Mouse (Mus musculus) midbrain, postnatal 0 days (tissue): ENCODE results near the gene Fam214a. TPM values are rescaled to one million over a fixed set of nuclear protein-coding genes. Genes with fewer than 3 reads are reported as not detected.

Experiments
- ATAC-seq: fragments of 200-750 bp; cut with Nextera tagmentation; 2 replicates; pipeline ENCODE4 v1.8.0; 2017; ENCODE audit warnings: moderate number of reproducible peaks, mild to moderate bottlenecking, moderate TSS enrichment, moderate library complexity; ENCODE audit not compliant: low FRiP score
- DNase-seq: peaks from one replicate; pipeline ENCODE4 v3.0.0-alpha.2; 2015; ENCODE audit warnings: low spot score
- H3K27ac ChIP-seq: fragments of 300-500 bp; sonication (generic); 2 replicates; pipeline ENCODE4 v1.5.1; 2014; ENCODE audit warnings: low read depth, mild to moderate bottlenecking, low read length, mixed read lengths
- H3K27me3 ChIP-seq: fragments of 300-500 bp; sonication (generic); 2 replicates; pipeline ENCODE4 v1.6.1; 2014; ENCODE audit warnings: low read length, control low read depth, mixed read lengths; ENCODE audit not compliant: insufficient read depth
- H3K36me3 ChIP-seq: fragments of 300-500 bp; sonication (generic); 2 replicates; pipeline ENCODE4 v1.6.1; 2014; ENCODE audit warnings: low read length, control low read depth, mixed read lengths; ENCODE audit not compliant: insufficient read depth
- H3K4me1 ChIP-seq: fragments of 300-500 bp; sonication (generic); 2 replicates; pipeline ENCODE4 v1.6.1; 2014; ENCODE audit warnings: mild to moderate bottlenecking, control low read depth, antibody characterized with exemption, low read length, mixed read lengths; ENCODE audit not compliant: insufficient read depth
- H3K4me2 ChIP-seq: fragments of 300-500 bp; sonication (generic); 2 replicates; pipeline ENCODE4 v1.6.1; 2014; ENCODE audit warnings: low read depth, mild to moderate bottlenecking, low read length, mixed read lengths; ENCODE audit not compliant: poor library complexity, severe bottlenecking
- H3K4me3 ChIP-seq: fragments of 300-500 bp; sonication (generic); 2 replicates; pipeline ENCODE4 v1.5.1; 2014; ENCODE audit warnings: low read depth, mild to moderate bottlenecking, low read length, moderate library complexity
- H3K9ac ChIP-seq: fragments of 300-500 bp; sonication (generic); replicated peaks from 2 replicates; pipeline ENCODE4 v1.6.1; 2014; ENCODE audit warnings: mild to moderate bottlenecking, low read length, moderate library complexity, mixed read lengths; ENCODE audit not compliant: poor library complexity, severe bottlenecking
- H3K9me3 ChIP-seq: fragments of 300-500 bp; sonication (generic); 2 replicates; pipeline ENCODE4 v1.6.1; 2016; ENCODE audit warnings: low read length, control low read depth
- CTCF ChIP-seq: IDR thresholded peaks from 2 replicates; pipeline ENCODE4 v1.5.1; 2016; ENCODE audit warnings: antibody characterized with exemption, mild to moderate bottlenecking
- WGBS: fragments of 180-500 bp; shearing (Covaris S2); extraction: QIAGEN DNeasy Blood & Tissue Kit; methylation state at CpG from one replicate; pipeline ENCODE4 v1.1.7; 2014; 5-methylcytosine and 5-hydroxymethylcytosine counted together
- polyA plus RNA-seq: library from polyadenylated mRNA; unstranded; fragments of >200 nt; fragmentation: Nextera tagmentation; extraction: Ambion mirVana; gene quantifications from 2 replicates; pipeline ENCODE4 v1.2.1, GENCODE M21; 2015
- total RNA-seq: library from RNA; depleted of rRNA; stranded (reverse); fragments of >200 nt; gene quantifications from 2 replicates; pipeline ENCODE4 v1.2.3, GENCODE M21; 2014

Gene Fam214a
- total and polyA plus RNA-seq, 2 experiments from 2014 or later, result 18.2 to 32.3 TPM

DNA sequence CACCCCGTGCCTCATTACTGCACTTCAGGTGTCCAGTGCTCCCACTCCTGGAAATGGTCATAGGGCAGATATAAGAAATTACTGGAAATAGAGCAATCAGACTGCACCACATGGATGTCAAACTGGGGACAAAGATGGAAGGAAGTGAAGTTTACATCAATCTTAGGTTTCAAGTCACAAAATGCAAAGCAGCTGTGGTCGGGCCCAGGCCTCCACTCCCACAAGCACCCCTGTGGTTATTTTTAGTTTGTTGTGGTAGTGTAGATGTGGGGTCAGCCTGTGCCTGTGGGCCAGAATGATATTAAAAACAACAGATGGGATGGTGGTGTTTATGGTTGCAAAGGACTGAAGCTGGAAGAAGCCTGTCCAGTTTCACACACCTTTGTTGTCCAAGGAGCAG lies 33.1 kb downstream of the Fam214a start:
- TF ChIP-seq CTCF, result no peak
- 79% methylated on average over 2 of the region's 2 CpGs for WGBS
- no peak overlapping the region for H3K9ac ChIP-seq
- no peak overlapping the region for H3K4me3 ChIP-seq
- H3K27ac ChIP-seq, result no peak overlapping the region
- DNase-seq (no peak), ATAC-seq (no peak)
- H3K9me3 ChIP-seq, result no peaks in the 10 kb centered on the region
- no peaks in the 10 kb centered on the region for H3K36me3 ChIP-seq
- H3K4me1 ChIP-seq, result no peaks in the 10 kb centered on the region
- no peak overlapping the region for H3K4me2 ChIP-seq
- no peaks in the 10 kb centered on the region for H3K27me3 ChIP-seq

DNA sequence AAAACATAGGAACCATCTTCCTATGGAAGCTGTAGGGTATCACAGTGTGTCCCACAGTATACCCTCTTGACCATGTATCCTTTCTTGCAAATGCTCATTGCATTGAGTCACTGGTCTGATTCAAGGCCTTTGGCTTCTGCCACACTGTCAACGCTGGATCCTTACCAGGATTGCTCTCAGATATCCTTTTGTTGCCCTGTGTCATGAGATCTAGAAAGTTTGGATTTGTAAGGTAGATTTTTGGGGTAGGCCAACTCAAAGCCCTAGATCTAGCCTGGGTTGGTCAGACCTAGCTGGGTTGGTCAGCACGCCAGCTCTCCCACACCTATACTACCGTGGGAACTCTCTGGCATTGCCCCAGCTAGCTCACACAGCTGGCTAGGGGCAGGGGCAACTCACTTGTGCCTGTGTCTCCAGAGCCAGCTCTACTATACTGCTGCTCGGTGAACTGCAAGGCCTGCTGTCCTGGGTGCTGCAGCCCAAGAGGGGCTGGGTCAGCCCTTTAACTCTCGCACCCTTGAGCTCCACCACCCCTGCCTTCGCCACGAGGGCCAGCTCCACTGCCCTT lies 36.3 kb downstream of the Fam214a start:
- Histone ChIP-seq H3K9me3 (no peaks in the 10 kb centered on the region), H3K4me3 (no peak overlapping the region), H3K27me3 (no peaks in the 10 kb centered on the region), H3K9ac (no peak overlapping the region), H3K36me3 (no peaks in the 10 kb centered on the region), H3K4me1 (no peaks in the 10 kb centered on the region), H3K27ac (no peak overlapping the region), H3K4me2 (no peak overlapping the region)
- WGBS, result 88% methylated on average over 7 of the region's 7 CpGs
- no peak for TF ChIP-seq CTCF
- ATAC-seq (no peak), DNase-seq (no peak)

DNA sequence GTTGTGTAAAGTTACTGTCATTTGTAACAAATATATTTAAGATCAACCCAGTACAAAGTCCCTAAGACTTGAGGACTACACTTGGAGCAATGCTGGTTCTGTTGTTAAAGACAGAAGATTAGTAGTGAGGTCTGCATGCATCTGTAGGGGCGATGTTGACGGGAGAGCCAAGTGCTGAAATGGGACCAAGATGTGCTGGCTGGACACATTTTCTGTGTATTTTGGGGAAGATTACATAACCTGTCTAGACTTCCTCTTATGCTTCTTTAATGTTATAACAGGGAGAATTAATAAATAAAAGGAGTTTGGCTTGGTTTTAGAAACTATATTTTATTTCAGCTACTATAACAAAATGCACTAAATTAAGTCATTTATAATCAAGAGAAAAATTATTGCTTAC lies 37.3 kb downstream of the Fam214a start:
- H3K9me3 ChIP-seq, result no peaks in the 10 kb centered on the region
- no peaks in the 10 kb centered on the region for H3K4me1 ChIP-seq
- no peak for TF ChIP-seq CTCF
- H3K27ac ChIP-seq, result no peak overlapping the region
- DNase-seq (no peak), ATAC-seq (no peak)
- no peak overlapping the region for H3K9ac ChIP-seq
- WGBS, result 85% methylated on average over 2 of the region's 2 CpGs
- no peaks in the 10 kb centered on the region for H3K36me3 ChIP-seq
- no peak overlapping the region for H3K4me3 ChIP-seq
- no peaks in the 10 kb centered on the region for H3K27me3 ChIP-seq
- H3K4me2 ChIP-seq, result no peak overlapping the region

DNA sequence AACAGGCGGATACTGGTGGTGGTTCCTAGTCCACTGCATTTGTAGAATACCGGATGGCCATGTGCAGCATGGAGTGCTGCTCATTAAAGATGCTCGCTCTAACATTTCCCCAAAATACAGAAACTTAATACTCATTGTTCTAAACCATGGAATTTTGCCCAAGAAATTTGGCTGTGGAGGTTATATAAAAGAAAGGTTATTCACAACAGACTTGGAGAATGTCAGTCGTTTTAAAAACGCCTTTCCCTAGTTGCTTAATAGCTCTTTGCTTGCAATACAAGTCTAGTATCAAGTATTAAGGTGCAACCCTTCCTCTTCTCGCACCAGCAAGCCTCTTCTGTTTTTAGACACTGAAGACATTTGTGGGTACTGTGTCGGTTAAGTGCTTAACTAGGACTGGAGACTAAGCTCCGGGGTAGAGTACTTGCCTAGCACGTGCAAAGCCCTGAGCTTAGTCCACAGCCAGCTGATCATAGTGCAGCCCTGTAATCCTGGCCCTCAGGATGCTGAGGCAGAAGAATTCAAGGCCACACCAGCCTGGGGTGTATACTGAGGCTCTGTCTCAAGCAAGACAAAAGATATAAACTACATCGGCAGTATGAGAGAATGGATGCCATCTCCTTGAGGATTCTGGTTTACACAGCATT lies 42.0 kb downstream of the Fam214a start:
- no peaks in the 10 kb centered on the region for H3K4me1 ChIP-seq
- no peaks in the 10 kb centered on the region for H3K36me3 ChIP-seq
- 87% methylated on average over 10 of the region's 10 CpGs for WGBS
- DNase-seq, result no peak
- no peak for TF ChIP-seq CTCF
- ATAC-seq, result no peak
- no peak overlapping the region for H3K9ac ChIP-seq
- H3K4me3 ChIP-seq, result no peak overlapping the region
- no peak overlapping the region for H3K27ac ChIP-seq
- H3K9me3 ChIP-seq, result no peaks in the 10 kb centered on the region
- no peak overlapping the region for H3K4me2 ChIP-seq
- no peaks in the 10 kb centered on the region for H3K27me3 ChIP-seq

DNA sequence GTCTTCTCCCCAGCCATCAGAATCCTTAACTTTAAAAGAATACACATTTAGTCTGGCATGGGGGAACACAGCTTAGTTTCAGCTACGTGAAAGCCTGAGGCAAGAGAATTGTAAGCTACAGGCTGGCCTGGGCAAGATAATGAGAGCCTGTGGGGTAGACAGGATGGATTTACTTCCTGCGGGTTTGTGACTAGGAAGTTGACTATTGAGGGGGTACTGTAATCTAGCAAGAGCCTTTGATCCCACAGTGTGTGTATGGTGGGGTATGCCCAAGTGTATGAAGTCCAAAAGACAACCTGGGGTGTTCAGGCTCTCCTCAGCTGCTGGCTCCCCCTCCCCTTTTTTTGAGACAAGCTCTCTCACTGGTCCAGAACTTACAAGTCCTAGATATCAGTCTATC lies 43.7 kb downstream of the Fam214a start:
- Histone ChIP-seq H3K4me1 (no peaks in the 10 kb centered on the region), H3K9me3 (no peaks in the 10 kb centered on the region), H3K27ac (no peak overlapping the region), H3K36me3 (no peaks in the 10 kb centered on the region), H3K4me3 (no peak overlapping the region), H3K4me2 (no peak overlapping the region), H3K9ac (no peak overlapping the region), H3K27me3 (no peaks in the 10 kb centered on the region)
- ATAC-seq (no peak), DNase-seq (no peak)
- 40% methylated on average over 2 of the region's 2 CpGs for WGBS
- no peak for TF ChIP-seq CTCF

DNA sequence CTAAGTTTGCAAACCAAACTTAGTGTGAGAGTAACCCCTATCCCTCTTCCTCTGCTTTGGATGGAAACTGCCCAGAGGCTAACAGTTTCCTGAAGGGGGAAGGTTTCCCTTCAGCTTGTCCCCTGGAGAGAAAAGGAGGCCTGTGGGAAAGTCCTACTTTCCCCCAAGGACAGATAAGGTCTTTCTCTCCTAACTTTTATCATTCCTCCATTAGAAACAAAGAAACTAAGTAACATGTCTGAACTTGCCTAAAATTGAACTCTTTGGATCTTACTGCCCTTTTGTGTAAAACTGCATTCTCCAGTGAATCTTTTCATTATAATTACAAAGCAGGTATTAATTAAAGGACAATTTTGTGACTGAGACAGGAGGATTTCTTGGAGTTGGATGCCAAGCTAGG lies 45.3 kb downstream of the Fam214a start:
- no peaks in the 10 kb centered on the region for H3K9me3 ChIP-seq
- no peak for TF ChIP-seq CTCF
- no peak overlapping the region for H3K27ac ChIP-seq
- no peaks in the 10 kb centered on the region for H3K36me3 ChIP-seq
- no peak overlapping the region for H3K4me2 ChIP-seq
- ATAC-seq, result no peak
- no peaks in the 10 kb centered on the region for H3K4me1 ChIP-seq
- no peak overlapping the region for H3K4me3 ChIP-seq
- H3K27me3 ChIP-seq, result no peaks in the 10 kb centered on the region
- DNase-seq, result no peak
- no peak overlapping the region for H3K9ac ChIP-seq
